Mouse (Mus musculus): Measurements from ENCODE around the gene Mettl6.

- no peak for TF ChIP-seq CTCF (IDR thresholded peaks at IDR 0.05; ENCODE audit: insufficient read depth, low read length)
- TF ChIP-seq POLR2A (IDR thresholded peaks at IDR 0.05; ENCODE audit: borderline replicate concordance, extremely low read depth, low read depth, low read length), result no peak
Measured at GRCm38 (mm10) chr14:31437826-31438529, 56.9 kb downstream of the Mettl6 start.
